Mouse (Mus musculus) embryonic facial prominence, embryonic 13.5 days (tissue): ENCODE results near the gene Sfn. TPM values are rescaled to one million over a fixed set of nuclear protein-coding genes. Genes with fewer than 3 reads are reported as not detected.

Experiments
- ATAC-seq: fragments of 200-750 bp; cut with Nextera tagmentation; 2 replicates; pipeline ENCODE4 v1.8.0; 2017; ENCODE audit warnings: low read depth; ENCODE audit not compliant: insufficient number of reproducible peaks, insufficient read depth, low FRiP score, low TSS enrichment
- H3K27ac ChIP-seq: fragments of 300-500 bp; sonication (generic); 2 replicates; pipeline ENCODE4 v1.5.1; 2015; ENCODE audit warnings: moderate library complexity, mild to moderate bottlenecking, inconsistent platforms
- H3K27me3 ChIP-seq: fragments of 300-500 bp; sonication (generic); 2 replicates; pipeline ENCODE4 v1.6.1; 2015; ENCODE audit warnings: mild to moderate bottlenecking, inconsistent platforms
- H3K36me3 ChIP-seq: fragments of 300-500 bp; sonication (generic); 2 replicates; pipeline ENCODE4 v1.6.1; 2015; ENCODE audit warnings: mild to moderate bottlenecking, inconsistent platforms
- H3K4me1 ChIP-seq: fragments of 300-500 bp; sonication (generic); 2 replicates; pipeline ENCODE4 v1.6.1; 2015; ENCODE audit warnings: inconsistent platforms
- H3K4me2 ChIP-seq: fragments of 300-500 bp; sonication (generic); 2 replicates; pipeline ENCODE4 v1.6.1; 2015; ENCODE audit warnings: moderate library complexity, mild to moderate bottlenecking, inconsistent platforms
- H3K4me3 ChIP-seq: fragments of 300-500 bp; sonication (generic); 2 replicates; pipeline ENCODE4 v1.5.1; 2015; ENCODE audit warnings: mild to moderate bottlenecking, inconsistent platforms
- H3K9ac ChIP-seq: fragments of 300-500 bp; sonication (generic); 2 replicates; pipeline ENCODE4 v1.6.1; 2015; ENCODE audit warnings: mild to moderate bottlenecking, inconsistent platforms
- H3K9me3 ChIP-seq: fragments of 300-500 bp; sonication (generic); 2 replicates; pipeline ENCODE4 v1.6.1; 2016; ENCODE audit warnings: inconsistent platforms
- WGBS: fragments of 180-500 bp; shearing (Covaris S2); methylation state at CpG from one replicate; pipeline ENCODE4 v1.1.7; 2015; ENCODE audit warnings: mixed read lengths; 5-methylcytosine and 5-hydroxymethylcytosine counted together
- polyA plus RNA-seq: library from polyadenylated mRNA; unstranded; fragments of >200 nt; fragmentation: Nextera tagmentation; extraction: Ambion mirVana; gene quantifications from 2 replicates; pipeline ENCODE4 v1.2.1, GENCODE M21; 2015

Sfn gene
- polyA plus RNA-seq, 1 experiment from 2014 or later, result 142 TPM

- Histone ChIP-seq H3K4me2 (no peak overlapping the region), H3K27me3 (no peaks in the 10 kb centered on the region), H3K9me3 (no peaks in the 10 kb centered on the region), H3K36me3 (peaks cover 61% of the 10 kb centered on the region), H3K4me1 (no peaks in the 10 kb centered on the region; the same call in 1 of the 2 replicates), H3K27ac (no peak overlapping the region), H3K4me3 (no peak overlapping the region), H3K9ac (no peak overlapping the region)
- WGBS, result 74% methylated on average over 4 of the region's 4 CpGs
- no peak for ATAC-seq
These were observed 17.6 kb upstream of the Sfn start for GRCm38 (mm10) chr4:133619473-133620136.

GRCm38 (mm10) chr4:133617936-133618335, 16.0 kb upstream of the Sfn start:
- ATAC-seq, result no peak
- Histone ChIP-seq H3K36me3 (peaks cover 65% of the 10 kb centered on the region), H3K27ac (no peak overlapping the region), H3K9ac (no peak overlapping the region), H3K4me2 (no peak overlapping the region), H3K9me3 (no peaks in the 10 kb centered on the region), H3K4me1 (no peaks in the 10 kb centered on the region; the same call in 1 of the 2 replicates), H3K4me3 (no peak overlapping the region), H3K27me3 (no peaks in the 10 kb centered on the region)
- WGBS, result 93% methylated on average over 11 of the region's 11 CpGs

- Histone ChIP-seq H3K36me3 (peaks cover 79% of the 10 kb centered on the region), H3K4me1 (no peaks in the 10 kb centered on the region), H3K9me3 (no peaks in the 10 kb centered on the region; the same call in 1 of the 2 replicates), H3K4me2 (no peak overlapping the region), H3K27me3 (no peaks in the 10 kb centered on the region), H3K27ac (no peak overlapping the region; the same call in 1 of the 2 replicates), H3K9ac (no peak overlapping the region), H3K4me3 (no peak overlapping the region)
- no peak for ATAC-seq
- 64% methylated on average over 10 of the region's 10 CpGs for WGBS
These were observed 13.4 kb upstream of the Sfn start for GRCm38 (mm10) chr4:133615416-133615815.

GRCm38 (mm10) chr4:133614274-133614761, 12.3 kb upstream of the Sfn start:
- WGBS, result 92% methylated on average over 8 of the region's 8 CpGs
- ATAC-seq, result no peak; the same call in 1 of the 2 replicates
- no peaks in the 10 kb centered on the region for H3K27me3 ChIP-seq

DNA sequence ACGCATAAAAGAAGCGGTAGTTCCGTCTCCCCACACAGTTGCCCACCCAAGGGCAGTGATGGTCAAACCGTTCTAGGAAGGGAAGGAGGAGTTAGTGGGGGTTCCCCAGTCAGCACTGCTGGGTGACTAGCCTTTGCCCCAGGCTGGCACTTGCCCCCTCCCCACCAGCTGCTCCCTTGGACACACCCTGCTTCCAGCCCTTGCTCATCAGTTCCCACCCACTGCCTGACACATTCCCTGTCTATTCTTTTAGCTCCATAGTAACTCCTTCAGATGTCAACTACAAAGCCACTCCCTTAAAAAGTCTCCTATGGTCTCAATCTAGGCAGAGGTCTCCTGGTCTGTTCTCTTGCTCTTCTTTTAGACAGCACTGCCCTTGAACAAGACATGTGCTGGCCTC, 11.9 kb upstream of the Sfn start:
- Histone ChIP-seq H3K9me3 (no peaks in the 10 kb centered on the region; the same call in 1 of the 2 replicates), H3K36me3 (peaks cover 79% of the 10 kb centered on the region), H3K4me3 (no peak overlapping the region), H3K27me3 (no peaks in the 10 kb centered on the region), H3K9ac (no peak overlapping the region), H3K4me1 (no peaks in the 10 kb centered on the region), H3K27ac (no peak overlapping the region), H3K4me2 (no peak overlapping the region)
- 93% methylated on average over 4 of the region's 4 CpGs for WGBS
- no peak for ATAC-seq

More at GRCm38 (mm10) chr4:133614274-133614761, 12.3 kb upstream of the Sfn start:
- Histone ChIP-seq H3K4me3 (no peak overlapping the region), H3K9me3 (no peaks in the 10 kb centered on the region; the same call in 1 of the 2 replicates), H3K4me1 (no peaks in the 10 kb centered on the region), H3K27ac (no peak overlapping the region), H3K4me2 (no peak overlapping the region), H3K36me3 (peaks cover 81% of the 10 kb centered on the region), H3K9ac (no peak overlapping the region)

DNA sequence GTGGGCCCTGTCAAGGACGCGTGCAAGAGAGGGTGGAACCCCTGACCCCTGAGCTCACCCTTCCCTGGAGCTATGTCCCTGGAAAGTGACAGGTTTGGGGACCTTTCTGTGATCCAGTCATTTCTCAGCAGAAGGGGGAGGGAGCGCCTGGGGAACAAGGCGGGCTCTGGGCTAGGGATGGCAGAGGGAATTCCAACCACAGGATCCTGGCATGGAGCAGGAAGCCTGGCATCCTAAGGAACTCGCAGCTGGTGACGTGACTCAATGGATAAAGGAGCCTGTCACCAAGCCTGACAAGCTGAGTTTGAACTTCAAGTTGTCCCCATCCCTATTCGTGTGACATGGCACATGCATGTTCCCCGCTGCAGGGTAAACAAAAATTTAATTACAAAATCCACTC, 11.1 kb upstream of the Sfn start:
- Histone ChIP-seq H3K4me3 (no peak overlapping the region), H3K9ac (no peak overlapping the region), H3K4me2 (no peak overlapping the region), H3K36me3 (peaks cover 85% of the 10 kb centered on the region), H3K27ac (no peak overlapping the region), H3K4me1 (no peaks in the 10 kb centered on the region), H3K9me3 (no peaks in the 10 kb centered on the region; the same call in 1 of the 2 replicates), H3K27me3 (no peaks in the 10 kb centered on the region)
- ATAC-seq, result no peak
- 89% methylated on average over 8 of the region's 8 CpGs for WGBS

GRCm38 (mm10) chr4:133612416-133612815, 10.4 kb upstream of the Sfn start:
- Histone ChIP-seq H3K4me2 (no peak overlapping the region), H3K36me3 (peaks cover 84% of the 10 kb centered on the region), H3K9me3 (no peaks in the 10 kb centered on the region; the same call in 1 of the 2 replicates), H3K27ac (no peak overlapping the region), H3K4me3 (no peak overlapping the region), H3K27me3 (no peaks in the 10 kb centered on the region), H3K4me1 (no peaks in the 10 kb centered on the region), H3K9ac (no peak overlapping the region)
- ATAC-seq, result no peak
- 97% methylated on average over 7 of the region's 7 CpGs for WGBS

DNA sequence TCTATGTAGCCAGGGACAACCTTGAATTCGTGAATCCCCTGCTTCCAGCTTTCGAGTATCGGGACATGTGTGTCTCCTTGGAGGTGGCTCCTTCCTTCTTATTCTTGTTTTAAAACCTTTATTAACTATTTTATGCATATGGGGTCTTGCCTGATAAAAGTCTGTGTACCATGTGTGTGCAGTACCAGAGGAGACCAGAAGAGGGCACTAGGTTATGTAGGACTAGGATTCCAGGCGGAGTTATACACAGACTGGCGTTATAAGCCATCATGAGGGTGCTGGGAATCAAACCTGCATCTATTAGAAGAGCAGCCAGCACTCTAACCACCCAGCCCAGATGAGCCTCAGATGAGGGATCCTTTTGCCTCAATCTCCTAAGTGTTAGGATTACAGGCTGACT, 9.8 kb upstream of the Sfn start:
- WGBS, result 94% methylated on average over 5 of the region's 5 CpGs
- Histone ChIP-seq H3K9me3 (no peaks in the 10 kb centered on the region; the same call in 1 of the 2 replicates), H3K27ac (no peak overlapping the region), H3K4me2 (no peak overlapping the region), H3K9ac (no peak overlapping the region), H3K27me3 (no peaks in the 10 kb centered on the region), H3K4me1 (0 out of 2 replicates have a peak, but pooled peaks cover 4% of the 10 kb centered on the region), H3K36me3 (peaks cover 85% of the 10 kb centered on the region), H3K4me3 (no peak overlapping the region)
- ATAC-seq, result no peak

DNA sequence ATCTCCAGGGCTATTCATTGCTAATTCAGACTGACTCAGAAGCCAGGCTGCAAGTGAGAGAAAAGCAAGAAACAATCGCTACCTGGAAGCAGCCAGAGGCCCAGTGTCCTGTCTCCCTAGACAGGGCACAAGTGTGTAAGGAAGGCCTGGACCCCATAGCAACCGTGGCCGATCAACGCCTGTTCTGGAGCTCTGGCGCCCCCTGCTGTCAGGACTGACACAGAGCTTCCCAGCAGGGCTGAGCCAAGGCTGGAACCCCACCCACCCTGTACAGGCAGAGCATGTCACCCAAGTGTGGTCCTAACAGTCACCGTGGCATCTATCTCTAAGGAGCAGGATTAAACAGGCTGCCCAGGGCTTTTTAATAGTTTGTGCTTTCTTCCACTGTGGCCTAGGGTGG, 7.8 kb upstream of the Sfn start:
- Histone ChIP-seq H3K4me2 (no peak overlapping the region), H3K27me3 (no peaks in the 10 kb centered on the region), H3K4me3 (no peak overlapping the region), H3K27ac (no peak overlapping the region), H3K4me1 (peaks cover 15% of the 10 kb centered on the region; the same call in 1 of the 2 replicates), H3K9me3 (no peaks in the 10 kb centered on the region; the same call in 1 of the 2 replicates), H3K36me3 (peaks cover 87% of the 10 kb centered on the region), H3K9ac (no peak overlapping the region)
- 18% methylated on average over 6 of the region's 6 CpGs for WGBS
- ATAC-seq, result 0 out of 2 replicates have a peak, but pooled peaks have one; percentile 32

- H3K36me3 ChIP-seq, result peaks cover 74% of the 10 kb centered on the region
- no peaks in the 10 kb centered on the region for H3K9me3 ChIP-seq
- H3K9ac ChIP-seq, result 0 out of 2 replicates have a peak overlapping the region, but pooled peaks have one; percentile 11
- 66% methylated on average over 10 of the region's 10 CpGs for WGBS
- peaks cover 11% of the 10 kb centered on the region for H3K27me3 ChIP-seq
- no peak for ATAC-seq
- peaks cover 19% of the 10 kb centered on the region; the same call in 1 of the 2 replicates for H3K4me1 ChIP-seq
- peak overlapping the region; percentile 88 for H3K27ac ChIP-seq
- H3K4me2 ChIP-seq, result no peak overlapping the region
- no peak overlapping the region for H3K4me3 ChIP-seq
These were observed 5.3 kb upstream of the Sfn start for GRCm38 (mm10) chr4:133607284-133607683.

DNA sequence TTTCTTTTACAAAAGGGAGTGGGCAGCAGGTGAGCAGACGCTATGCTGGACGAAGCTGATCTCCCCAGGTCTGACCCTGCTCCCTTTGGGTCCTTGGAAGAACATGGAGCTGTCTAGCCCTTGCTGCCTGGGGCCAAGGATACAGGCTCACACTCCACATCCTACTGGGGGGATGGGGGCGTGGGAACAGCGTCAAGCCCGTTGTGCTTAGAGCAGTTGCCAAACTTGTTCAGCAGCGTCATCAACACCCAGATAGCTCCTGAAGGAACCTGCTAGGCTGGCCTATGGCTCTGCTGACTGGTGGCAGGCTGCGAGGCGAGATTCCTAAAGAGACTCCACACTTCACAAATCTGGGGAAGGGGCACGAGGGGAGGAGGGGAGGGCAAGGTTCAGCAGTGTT, 3.4 kb upstream of the Sfn start:
- peak; percentile 59 for ATAC-seq
- Histone ChIP-seq H3K27me3 (peaks cover 30% of the 10 kb centered on the region), H3K9ac (0 out of 2 replicates have a peak overlapping the region, but pooled peaks have one; percentile 2), H3K36me3 (peaks cover 55% of the 10 kb centered on the region), H3K4me2 (no peak overlapping the region; the same call in 1 of the 2 replicates), H3K27ac (peak overlapping the region; percentile 88), H3K9me3 (no peaks in the 10 kb centered on the region), H3K4me3 (no peak overlapping the region), H3K4me1 (peaks cover 28% of the 10 kb centered on the region)
- WGBS, result 39% methylated on average over 9 of the region's 9 CpGs

- Histone ChIP-seq H3K27ac (peak overlapping the region; percentile 88), H3K27me3 (peaks cover 35% of the 10 kb centered on the region), H3K4me2 (no peak overlapping the region), H3K9ac (no peak overlapping the region), H3K9me3 (no peaks in the 10 kb centered on the region), H3K36me3 (peaks cover 50% of the 10 kb centered on the region), H3K4me3 (no peak overlapping the region), H3K4me1 (peaks cover 32% of the 10 kb centered on the region)
- 45% methylated on average over 6 of the region's 6 CpGs for WGBS
- ATAC-seq, result no peak; the same call in 1 of the 2 replicates
These were observed 2.9 kb upstream of the Sfn start for GRCm38 (mm10) chr4:133604856-133605255.
